Mouse (Mus musculus) cerebellum, postnatal 25 days (tissue): ENCODE data around the gene Zfyve1.

Experiments
- DNase-seq, 2 experiments: peaks; one replicate each; pipeline ENCODE4 v3.0.0; 2021; ENCODE audit warnings: mixed read lengths in 2 of 2

The Zfyve1 gene

GRCm38 (mm10) chr12:83578896-83579569 is 18.0 kb downstream of the Zfyve1 start:
- DNase-seq: no peak

- no peak for DNase-seq
Observed at GRCm38 (mm10) chr12:83578356-83578755, 18.7 kb downstream of the Zfyve1 start.

- no peak for DNase-seq
Observed at GRCm38 (mm10) chr12:83577445-83577844, 19.6 kb downstream of the Zfyve1 start.

GRCm38 (mm10) chr12:83572717-83573116 is 24.3 kb downstream of the Zfyve1 start:
- DNase-seq: no peak

GRCm38 (mm10) chr12:83569866-83570265 is 27.2 kb downstream of the Zfyve1 start:
- DNase-seq: no peak

- no peak for DNase-seq
Observed at GRCm38 (mm10) chr12:83562589-83562988, 34.4 kb downstream of the Zfyve1 start.

- DNase-seq: no peak
Observed at GRCm38 (mm10) chr12:83560189-83560588, 36.8 kb downstream of the Zfyve1 start.

- peak; percentile 62 to 69 for DNase-seq
Observed at GRCm38 (mm10) chr12:83558496-83558895, 38.5 kb downstream of the Zfyve1 start.

GRCm38 (mm10) chr12:83555605-83556004 is 41.4 kb downstream of the Zfyve1 start:
- DNase-seq: no peak

- DNase-seq: no peak
Observed at GRCm38 (mm10) chr12:83553816-83554215, 43.2 kb downstream of the Zfyve1 start.

GRCm38 (mm10) chr12:83551305-83551704 is 45.7 kb downstream of the Zfyve1 start:
- DNase-seq: no peak

GRCm38 (mm10) chr12:83544791-83545190 is 52.2 kb downstream of the Zfyve1 start:
- no peak for DNase-seq

- DNase-seq: no peak
Observed at GRCm38 (mm10) chr12:83543997-83544396, 53.0 kb downstream of the Zfyve1 start.

- DNase-seq: no peak
Observed at GRCm38 (mm10) chr12:83536039-83536438, 61.0 kb downstream of the Zfyve1 start.

GRCm38 (mm10) chr12:83535428-83535827 is 61.6 kb downstream of the Zfyve1 start:
- no peak for DNase-seq

GRCm38 (mm10) chr12:83534190-83534589 is 62.8 kb downstream of the Zfyve1 start:
- DNase-seq: no peak

- DNase-seq: peak in 1 of 2 experiments; percentile 40
Observed at GRCm38 (mm10) chr12:83532966-83533365, 64.1 kb downstream of the Zfyve1 start.

GRCm38 (mm10) chr12:83531992-83532391 is 65.0 kb downstream of the Zfyve1 start:
- no peak for DNase-seq

- DNase-seq: no peak
Observed at GRCm38 (mm10) chr12:83528665-83529064, 68.4 kb downstream of the Zfyve1 start.

GRCm38 (mm10) chr12:83527816-83528215 is 69.2 kb downstream of the Zfyve1 start:
- DNase-seq: no peak

- no peak for DNase-seq
Observed at GRCm38 (mm10) chr12:83525822-83526544, 71.0 kb downstream of the Zfyve1 start.

GRCm38 (mm10) chr12:83524329-83524728 is 72.7 kb downstream of the Zfyve1 start:
- DNase-seq: peak; percentile 44 to 67

- DNase-seq: no peak
Observed at GRCm38 (mm10) chr12:83523892-83524291, 73.1 kb downstream of the Zfyve1 start.

GRCm38 (mm10) chr12:83523056-83523455 is 74.0 kb downstream of the Zfyve1 start:
- DNase-seq: no peak
